Mouse (Mus musculus): Measurements from ENCODE around the gene Ech1. TPM values are rescaled to one million over a fixed set of nuclear protein-coding genes. Genes with fewer than 3 reads are reported as not detected.

The Ech1 gene
- 2,567 TPM for polyA plus RNA-seq (2014; fragmentation: Illumina TruSeq; extraction: RNeasy Lipid Tissue Mini Kit (QIAGEN cat#74804); ENCODE audit: low read depth, low replicate concordance)

GRCm38 (mm10) chr7:28824941-28825685, at the start of gene Ech1:
TSS of gene Ech1 (plus strand) at chr7:28825217.

GRCm38 (mm10) chr7:28788307-28789195, 36.5 kb upstream of the Ech1 start, which contains the start of gene Rinl:
TSS of gene Rinl (plus strand) at chr7:28788969.

GRCm38 (mm10) chr7:28808221-28808941, 16.6 kb upstream of the Ech1 start, which contains the start of gene Hnrnpl:
TSS of gene Hnrnpl (plus strand) at chr7:28808541.

GRCm38 (mm10) chr7:28833723-28834347, 8.8 kb downstream of the Ech1 start, which contains the start of gene Lgals4:
TSS of gene Lgals4 (plus strand) at chr7:28833854.

GRCm38 (mm10) chr7:28863540-28863939, 38.5 kb downstream of the Ech1 start, which contains the start of gene Lgals7:
TSS of gene Lgals7 (plus strand) at chr7:28863853.

GRCm38 (mm10) chr7:28881199-28881598, 56.2 kb downstream of the Ech1 start, which contains the start of gene Capn12:
TSS of gene Capn12 (plus strand) at chr7:28881422.

Other genes starting within 250 kb of the Ech1 start
- gene Samd4b, start 227.1 kb upstream of the Ech1 start, polyA plus RNA-seq (2014; fragmentation: Illumina TruSeq; extraction: RNeasy Lipid Tissue Mini Kit (QIAGEN cat#74804); ENCODE audit: low read depth, low replicate concordance), result 22.0 TPM
- 6.9 TPM for gene Pak4, start 227.0 kb upstream of the Ech1 start, polyA plus RNA-seq (2014; fragmentation: Illumina TruSeq; extraction: RNeasy Lipid Tissue Mini Kit (QIAGEN cat#74804); ENCODE audit: low read depth, low replicate concordance)
- not detected for gene Acp7, start 193.9 kb upstream of the Ech1 start, polyA plus RNA-seq (2014; fragmentation: Illumina TruSeq; extraction: RNeasy Lipid Tissue Mini Kit (QIAGEN cat#74804); ENCODE audit: low read depth, low replicate concordance)
- 0.76 TPM for gene Fbxo27, start 132.4 kb upstream of the Ech1 start, polyA plus RNA-seq (2014; fragmentation: Illumina TruSeq; extraction: RNeasy Lipid Tissue Mini Kit (QIAGEN cat#74804); ENCODE audit: low read depth, low replicate concordance)
- gene Fbxo17, start 108.4 kb upstream of the Ech1 start, polyA plus RNA-seq (2014; fragmentation: Illumina TruSeq; extraction: RNeasy Lipid Tissue Mini Kit (QIAGEN cat#74804); ENCODE audit: low read depth, low replicate concordance), result 1.4 TPM
- gene Mrps12, start 83.4 kb upstream of the Ech1 start, polyA plus RNA-seq (2014; fragmentation: Illumina TruSeq; extraction: RNeasy Lipid Tissue Mini Kit (QIAGEN cat#74804); ENCODE audit: low read depth, low replicate concordance), result 85.7 TPM
- gene Sars2, start 83.2 kb upstream of the Ech1 start, polyA plus RNA-seq (2014; fragmentation: Illumina TruSeq; extraction: RNeasy Lipid Tissue Mini Kit (QIAGEN cat#74804); ENCODE audit: low read depth, low replicate concordance), result 13.4 TPM
- not detected for gene Ccer2, start 69.0 kb upstream of the Ech1 start, polyA plus RNA-seq (2014; fragmentation: Illumina TruSeq; extraction: RNeasy Lipid Tissue Mini Kit (QIAGEN cat#74804); ENCODE audit: low read depth, low replicate concordance)
- 109 TPM for gene Sirt2, start 58.5 kb upstream of the Ech1 start, polyA plus RNA-seq (2014; fragmentation: Illumina TruSeq; extraction: RNeasy Lipid Tissue Mini Kit (QIAGEN cat#74804); ENCODE audit: low read depth, low replicate concordance)
- 32.4 TPM for gene Nfkbib, start 57.7 kb upstream of the Ech1 start, polyA plus RNA-seq (2014; fragmentation: Illumina TruSeq; extraction: RNeasy Lipid Tissue Mini Kit (QIAGEN cat#74804); ENCODE audit: low read depth, low replicate concordance)
- gene Rinl, start 36.2 kb upstream of the Ech1 start, polyA plus RNA-seq (2014; fragmentation: Illumina TruSeq; extraction: RNeasy Lipid Tissue Mini Kit (QIAGEN cat#74804); ENCODE audit: low read depth, low replicate concordance), result 2.2 TPM
- gene Hnrnpl, start 16.7 kb upstream of the Ech1 start, polyA plus RNA-seq (2014; fragmentation: Illumina TruSeq; extraction: RNeasy Lipid Tissue Mini Kit (QIAGEN cat#74804); ENCODE audit: low read depth, low replicate concordance), result 198 TPM
- 109 TPM for gene Lgals4, start 8.6 kb downstream of the Ech1 start, polyA plus RNA-seq (2014; fragmentation: Illumina TruSeq; extraction: RNeasy Lipid Tissue Mini Kit (QIAGEN cat#74804); ENCODE audit: low read depth, low replicate concordance)
- gene Lgals7, start 38.6 kb downstream of the Ech1 start, polyA plus RNA-seq (2014; fragmentation: Illumina TruSeq; extraction: RNeasy Lipid Tissue Mini Kit (QIAGEN cat#74804); ENCODE audit: low read depth, low replicate concordance), result 1.3 TPM
- 1.0 TPM for gene Capn12, start 56.2 kb downstream of the Ech1 start, polyA plus RNA-seq (2014; fragmentation: Illumina TruSeq; extraction: RNeasy Lipid Tissue Mini Kit (QIAGEN cat#74804); ENCODE audit: low read depth, low replicate concordance)
- 91.4 TPM for gene Actn4, start 137.1 kb downstream of the Ech1 start, polyA plus RNA-seq (2014; fragmentation: Illumina TruSeq; extraction: RNeasy Lipid Tissue Mini Kit (QIAGEN cat#74804); ENCODE audit: low read depth, low replicate concordance)
- 233 TPM for gene Eif3k, start 156.6 kb downstream of the Ech1 start, polyA plus RNA-seq (2014; fragmentation: Illumina TruSeq; extraction: RNeasy Lipid Tissue Mini Kit (QIAGEN cat#74804); ENCODE audit: low read depth, low replicate concordance)
- 2.0 TPM for gene Map4k1, start 156.8 kb downstream of the Ech1 start, polyA plus RNA-seq (2014; fragmentation: Illumina TruSeq; extraction: RNeasy Lipid Tissue Mini Kit (QIAGEN cat#74804); ENCODE audit: low read depth, low replicate concordance)